Mouse (Mus musculus): Measurements from ENCODE around the gene 2410004B18Rik. TPM values are rescaled to one million over a fixed set of nuclear protein-coding genes. Genes with fewer than 3 reads are reported as not detected.

Gene 2410004B18Rik
- total RNA-seq, 2 experiments from 2014 or later, result 22.6 to 23.1 TPM

GRCm38 (mm10) chr3:145924649-145925337 is 13.0 kb upstream of the 2410004B18Rik start:
- intact Hi-C loops (cut with DNase I), result loop anchor here (5.0 kb wide), 1 partner anchor 342 kb away; no protein-coding TSS in a partner anchor
- DNase-seq, result peak; percentile 61 to 64

- intact Hi-C loops (cut with DNase I), result no loop called here
- no peak for DNase-seq
Measured at GRCm38 (mm10) chr3:145925506-145925905, 12.3 kb upstream of the 2410004B18Rik start.

GRCm38 (mm10) chr3:145929525-145930400 is 8.1 kb upstream of the 2410004B18Rik start:
- intact Hi-C loops (cut with DNase I), result no loop called here
- no peak for DNase-seq

GRCm38 (mm10) chr3:145933845-145934244 is 4.0 kb upstream of the 2410004B18Rik start:
- intact Hi-C loops (cut with DNase I), result no loop called here
- DNase-seq, result no peak

- intact Hi-C loops (cut with DNase I), result no loop called here
- no peak for DNase-seq
Measured at GRCm38 (mm10) chr3:145938405-145939349, 863 bp downstream of the 2410004B18Rik start.

GRCm38 (mm10) chr3:145939402-145939801 is 1.6 kb downstream of the 2410004B18Rik start:
- intact Hi-C loops (cut with DNase I), result no loop called here
- DNase-seq, result no peak

GRCm38 (mm10) chr3:145939971-145940370 is 2.2 kb downstream of the 2410004B18Rik start:
- intact Hi-C loops (cut with DNase I), result loop anchor here (10.0 kb wide), 1 partner anchor 465 kb away; the partner anchor contains the start of gene Ssx2ip
- DNase-seq, result no peak

- peak; percentile 75 to 88 for DNase-seq
- intact Hi-C loops (cut with DNase I), result loop anchor here (2.0 to 10.0 kb wide), 2 partner anchors 235 to 463 kb away; partner anchors contain the start of gene Ssx2ip
Measured at GRCm38 (mm10) chr3:145941971-145942370, 4.2 kb downstream of the 2410004B18Rik start.

- intact Hi-C loops (cut with DNase I), result loop anchor here (10.0 kb wide), 1 partner anchor 460 kb away; the partner anchor contains the start of gene Ssx2ip
- DNase-seq, result no peak
Measured at GRCm38 (mm10) chr3:145944348-145944747, 6.5 kb downstream of the 2410004B18Rik start.

GRCm38 (mm10) chr3:145945904-145946303 is 8.1 kb downstream of the 2410004B18Rik start:
- intact Hi-C loops (cut with DNase I), result loop anchor here (10.0 kb wide), 1 partner anchor 459 kb away; the partner anchor contains the start of gene Ssx2ip
- DNase-seq, result no peak

GRCm38 (mm10) chr3:145946654-145947053 is 8.8 kb downstream of the 2410004B18Rik start:
- intact Hi-C loops (cut with DNase I), result loop anchor here (10.0 kb wide), 1 partner anchor 458 kb away; the partner anchor contains the start of gene Ssx2ip

GRCm38 (mm10) chr3:145947539-145948204 is 9.9 kb downstream of the 2410004B18Rik start:
- intact Hi-C loops (cut with DNase I), result loop anchor here (10.0 kb wide), 1 partner anchor 457 kb away; the partner anchor contains the start of gene Ssx2ip
- no peak for DNase-seq

More at GRCm38 (mm10) chr3:145946654-145947053, 8.8 kb downstream of the 2410004B18Rik start:
- no peak for DNase-seq

GRCm38 (mm10) chr3:145950034-145950814 is 12.4 kb downstream of the 2410004B18Rik start:
- intact Hi-C loops (cut with DNase I), result loop anchor here (1.0 to 5.0 kb wide), 3 partner anchors 37 to 122 kb away; partner anchors contain the start of gene Syde2
- DNase-seq, result peak; percentile 69 to 72

GRCm38 (mm10) chr3:145950815-145951130 is 13.0 kb downstream of the 2410004B18Rik start:
- intact Hi-C loops (cut with DNase I), result loop anchor here (1.0 to 5.0 kb wide), 3 partner anchors 36 to 122 kb away; partner anchors contain the start of gene Syde2
- no peak for DNase-seq

GRCm38 (mm10) chr3:145951287-145952165 is 13.7 kb downstream of the 2410004B18Rik start:
- peak; percentile 57 to 60 for DNase-seq
- intact Hi-C loops (cut with DNase I), result loop anchor here (2.0 to 5.0 kb wide), 2 partner anchors 35 to 106 kb away; partner anchors contain the start of gene Syde2

- DNase-seq, result no peak
- intact Hi-C loops (cut with DNase I), result loop anchor here (5.0 kb wide), 1 partner anchor 104 kb away; no protein-coding TSS in a partner anchor
Measured at GRCm38 (mm10) chr3:145952945-145953344, 15.1 kb downstream of the 2410004B18Rik start.

GRCm38 (mm10) chr3:145953411-145953810 is 15.6 kb downstream of the 2410004B18Rik start:
- DNase-seq, result no peak
- intact Hi-C loops (cut with DNase I), result loop anchor here (5.0 kb wide), 1 partner anchor 104 kb away; no protein-coding TSS in a partner anchor

All from heart, postnatal 10 days (tissue).